Mouse (Mus musculus) heart, postnatal 4 days (tissue): Measurements from ENCODE around the gene Rnf216. TPM values are rescaled to one million over a fixed set of nuclear protein-coding genes. Genes with fewer than 3 reads are reported as not detected.
A peak's percentile ranks its signal among the peaks of the same experiment; 100 is the strongest.

Experiments used
- DNase-seq: peaks from one replicate; pipeline ENCODE4 v3.0.0; 2021
- microRNA-seq, 2 experiments: library from miRNA; unstranded; fragments of <30 nt; microRNA quantifications; one replicate each; pipeline ENCODE4 v1.2.0; 2021 to 2022
- total RNA-seq, 2 experiments: library from RNA; stranded (reverse); gene quantifications; 2 replicates each; pipeline ENCODE4 v1.2.3; 2021

The Rnf216 gene
- total RNA-seq, 2 experiments from 2014 or later: 28.9 to 32.2 TPM

DNA sequence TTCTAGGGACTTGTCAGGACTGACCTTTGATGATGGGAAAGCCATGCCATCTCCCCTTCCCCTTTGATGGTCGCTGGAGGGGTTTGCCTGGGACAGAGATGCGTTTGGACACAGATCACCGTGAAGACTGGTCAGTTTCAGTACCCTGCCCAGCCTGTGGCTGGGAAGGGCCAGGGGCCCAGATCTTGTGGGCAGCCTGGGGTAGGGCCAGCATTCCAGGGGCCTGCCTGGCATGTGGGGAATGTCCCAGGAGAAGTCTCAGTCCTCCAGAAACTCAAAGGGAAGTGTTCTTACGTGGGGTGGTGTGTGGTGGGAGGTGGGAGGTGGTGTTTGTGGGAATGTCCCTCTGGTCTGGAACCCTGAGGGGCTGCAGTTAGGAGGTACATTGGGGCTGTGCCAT, 153.6 kb downstream of the Rnf216 start:
- no peak for DNase-seq

- DNase-seq: no peak
Measured at GRCm38 (mm10) chr5:142958464-142958863, 154.3 kb downstream of the Rnf216 start.

DNA sequence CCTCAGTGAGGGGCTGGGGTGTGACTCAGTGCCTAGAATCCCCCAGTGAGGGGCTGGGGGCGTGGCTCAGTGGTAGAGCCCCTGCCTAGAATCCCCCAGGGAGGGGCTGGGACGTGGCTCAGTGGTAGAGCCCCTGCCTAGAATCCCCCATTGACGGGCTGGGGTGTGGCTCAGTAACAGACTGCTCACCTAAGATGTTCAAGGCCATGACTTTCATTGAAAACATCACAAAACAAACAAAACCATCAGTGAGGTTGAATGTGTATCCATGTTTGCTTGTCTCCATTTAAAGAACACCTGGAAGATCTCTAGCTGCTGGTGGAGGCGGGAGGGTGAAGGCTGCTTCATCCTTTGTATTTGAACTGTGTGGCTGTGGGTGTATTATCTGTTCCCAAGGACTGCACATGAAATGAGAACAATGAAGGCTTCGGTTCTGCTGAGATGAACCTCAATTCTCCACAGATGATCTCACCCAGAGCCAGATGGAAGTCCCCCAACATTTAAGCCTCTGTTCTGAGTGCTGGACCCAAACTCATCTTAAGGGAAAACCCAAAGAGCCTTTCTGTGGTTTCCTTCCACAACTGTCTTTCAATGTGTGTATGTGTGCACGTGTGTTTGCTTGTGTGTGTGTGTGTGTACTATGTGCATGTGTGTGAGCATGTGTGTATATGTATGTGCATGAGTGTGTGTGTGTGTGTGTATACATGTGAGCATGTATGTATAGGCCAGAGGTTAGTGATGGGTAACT, 155.7 kb downstream of the Rnf216 start:
- no peak for DNase-seq

- no peak for DNase-seq
Measured at GRCm38 (mm10) chr5:142953641-142954040, 159.2 kb downstream of the Rnf216 start.

- DNase-seq: no peak
Measured at GRCm38 (mm10) chr5:142950405-142950804, 162.4 kb downstream of the Rnf216 start.

- DNase-seq: no peak
Measured at GRCm38 (mm10) chr5:142949580-142949979, 163.2 kb downstream of the Rnf216 start.

DNA sequence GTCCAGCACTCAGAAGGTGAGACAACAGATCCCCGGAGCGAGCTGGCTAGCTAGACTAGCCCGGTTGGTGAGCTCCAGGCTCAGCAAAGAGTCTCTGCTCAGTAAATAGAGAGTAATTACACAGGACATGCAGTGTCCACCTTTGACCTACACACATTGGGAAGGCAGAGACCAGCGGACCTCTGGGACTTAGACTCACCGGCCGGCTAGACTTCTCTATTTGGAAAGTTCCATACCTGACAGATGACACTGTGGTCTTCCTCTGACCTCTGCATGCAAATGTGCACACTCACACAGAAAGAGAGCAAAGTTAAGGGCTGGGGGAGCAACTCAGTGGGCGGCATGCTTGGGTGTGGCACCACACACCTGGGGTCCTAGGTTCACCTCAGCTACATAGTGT, 165.3 kb downstream of the Rnf216 start:
- no peak for DNase-seq

- peak; percentile 64 for DNase-seq
Measured at GRCm38 (mm10) chr5:142944979-142945682, 167.7 kb downstream of the Rnf216 start.

Small RNA genes within 50 kb of the gene (microRNA-seq; reads per million reads assigned to microRNA genes)
- gene Gm44405: 0 reads per million in 2 experiments

Other genes starting within 250 kb of the Rnf216 start
- gene Fbxl18, start 217.6 kb downstream of the Rnf216 start, total RNA-seq: 1 to 10 TPM; 9.4 to 9.5 TPM
- 1,000 to 10,000 TPM; 2,345 to 2,495 TPM for gene Actb, start 206.2 kb downstream of the Rnf216 start, total RNA-seq
- 100 to 1,000 TPM; 145 to 173 TPM for gene Fscn1, start 152.7 kb downstream of the Rnf216 start, total RNA-seq
- not detected for gene Olfr718-ps1, start 34.6 kb upstream of the Rnf216 start, total RNA-seq
- gene Rbak, start 67.8 kb upstream of the Rnf216 start, total RNA-seq: 1 to 10 TPM; 8.3 to 9.4 TPM
- gene Spdye4b, start 68.0 kb upstream of the Rnf216 start, total RNA-seq: not detected
- not detected for gene Spdye4a, start 113.9 kb upstream of the Rnf216 start, total RNA-seq
- gene Zfp12, start 122.2 kb upstream of the Rnf216 start, total RNA-seq: 10 to 100 TPM; 10.4 to 10.8 TPM
- 1 to 10 TPM; 5.1 to 6.2 TPM for gene Zfp316, start 157.0 kb upstream of the Rnf216 start, total RNA-seq
- under 1 TPM; 0.31 to 0.47 TPM for gene Zfp853, start 180.6 kb upstream of the Rnf216 start, total RNA-seq
- 10 to 100 TPM; 21.8 to 22.6 TPM for gene E130309D02Rik, start 202.4 kb upstream of the Rnf216 start, total RNA-seq
- gene Zdhhc4, start 216.3 kb upstream of the Rnf216 start, total RNA-seq: 10 to 100 TPM; 35.6 to 37.3 TPM
- under 1 TPM in 1 of 2 experiments, not detected in 1; 0.07 TPM for gene Grid2ip, start 244.3 kb upstream of the Rnf216 start, total RNA-seq